Mouse (Mus musculus) brain, adult 2 months (tissue): ENCODE results near the gene Nsun2.
"Not testable (repeated sequence)": the region's sequence is repeated elsewhere in the genome, so short reads cannot be mapped to it uniquely, and the experiment has no call there.

Experiments
- DNase-seq: peaks from one replicate; pipeline ENCODE4 v3.0.0; 2011; ENCODE audit warnings: low read depth, low spot score

Gene Nsun2

DNA sequence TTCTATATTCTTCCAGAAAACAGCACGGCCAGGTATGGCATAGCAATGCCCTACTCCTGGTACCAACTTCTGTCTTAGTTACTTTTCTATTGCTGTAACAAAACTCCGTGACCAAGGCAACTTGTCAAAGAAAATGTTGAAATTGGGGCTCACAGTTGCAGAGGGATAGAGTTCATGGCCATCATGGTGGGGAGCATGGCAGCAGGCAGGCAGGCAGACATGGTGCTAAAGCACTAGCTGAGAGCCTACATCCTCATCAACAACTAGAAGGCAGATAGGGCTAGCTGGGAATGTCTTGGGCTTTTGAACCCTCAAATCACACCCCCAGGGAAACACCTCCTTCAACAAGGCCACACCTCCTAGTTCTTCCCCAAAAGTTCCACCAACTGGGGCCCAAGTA, 17.3 kb downstream of the Nsun2 start:
- DNase-seq, result no peak

DNA sequence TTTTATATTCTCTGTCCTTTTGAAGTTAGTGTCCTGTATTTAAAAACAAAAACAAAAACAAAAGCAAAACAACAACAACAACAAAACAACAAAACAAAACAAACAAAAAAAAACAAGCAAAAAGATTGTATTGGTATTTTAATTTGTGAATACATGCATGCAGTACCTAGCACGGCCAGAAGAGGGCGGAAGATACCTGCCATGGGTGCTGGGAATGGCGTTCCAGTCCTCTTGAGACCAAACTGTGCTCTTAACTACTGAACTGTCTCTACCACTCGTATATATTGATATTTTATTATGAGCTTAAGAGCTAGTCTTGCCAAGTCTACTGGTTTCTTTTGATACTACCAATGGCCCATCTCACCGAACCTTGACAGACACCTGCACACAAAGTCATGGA, 19.5 kb downstream of the Nsun2 start:
- peak; percentile 65 for DNase-seq

DNA sequence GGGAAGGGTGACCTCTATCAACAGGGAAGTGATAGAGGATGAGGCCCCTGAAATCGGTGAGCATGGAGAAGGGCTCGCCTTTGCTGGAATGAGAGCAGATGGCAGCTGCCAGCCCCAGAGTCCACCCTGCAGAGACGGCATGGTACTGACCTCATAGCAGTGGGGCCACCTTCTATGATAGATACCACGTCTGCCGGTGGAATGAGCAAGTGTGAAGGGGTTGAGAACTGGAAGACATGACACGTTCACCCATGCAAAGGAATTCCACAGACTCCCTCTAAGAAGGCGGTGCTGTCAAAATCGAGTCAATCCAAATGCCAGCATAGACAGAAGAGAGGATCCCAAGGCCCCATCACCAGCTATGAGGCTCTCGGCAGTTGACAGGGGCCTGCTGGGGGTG, 20.7 kb downstream of the Nsun2 start:
- no peak for DNase-seq

DNA sequence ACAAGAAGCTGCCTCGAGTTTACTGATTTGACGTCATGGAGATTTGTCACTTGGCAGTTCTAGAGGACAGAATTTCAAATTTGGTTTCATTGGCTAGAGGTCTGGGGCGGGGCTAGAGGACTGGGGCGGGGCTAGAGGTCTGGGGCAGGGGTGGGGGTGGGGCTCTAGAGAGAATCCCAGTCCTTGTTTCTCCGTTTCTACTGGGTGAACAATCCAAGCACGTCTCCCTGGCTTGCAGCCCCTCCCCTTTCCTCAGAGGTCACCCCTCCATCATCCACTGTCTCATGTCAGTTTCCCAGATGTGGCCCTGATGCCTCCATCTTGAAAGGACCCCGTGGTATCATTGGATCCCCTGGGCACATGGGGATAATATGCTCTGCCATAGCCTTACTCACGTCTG, 21.5 kb downstream of the Nsun2 start:
- peak; percentile 49 for DNase-seq

DNA sequence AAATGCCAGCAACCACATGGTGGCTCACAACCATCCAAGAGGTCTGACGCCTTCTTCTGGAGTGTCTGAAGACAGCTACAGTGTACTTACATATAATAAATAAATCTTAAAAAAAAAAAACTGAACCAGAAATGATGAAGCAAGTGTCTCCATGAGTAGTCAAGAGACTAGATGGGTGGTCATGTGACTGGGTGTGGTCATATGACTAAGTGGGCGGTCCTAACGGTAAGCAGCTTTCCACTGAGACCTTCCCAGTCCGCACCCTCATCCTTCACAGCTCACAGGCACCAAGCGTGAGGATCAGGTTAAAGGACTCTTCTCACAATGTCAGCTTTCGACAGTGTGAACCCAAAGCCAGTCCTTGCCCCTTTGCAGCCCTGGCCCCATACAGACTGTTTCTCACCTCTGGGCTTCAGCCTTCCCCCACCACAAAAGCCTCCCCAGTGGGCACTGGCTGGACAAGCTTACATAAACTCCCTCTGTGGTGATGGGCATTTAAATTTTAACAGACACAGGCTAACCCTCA, 22.5 kb downstream of the Nsun2 start:
- DNase-seq, result no peak

DNA sequence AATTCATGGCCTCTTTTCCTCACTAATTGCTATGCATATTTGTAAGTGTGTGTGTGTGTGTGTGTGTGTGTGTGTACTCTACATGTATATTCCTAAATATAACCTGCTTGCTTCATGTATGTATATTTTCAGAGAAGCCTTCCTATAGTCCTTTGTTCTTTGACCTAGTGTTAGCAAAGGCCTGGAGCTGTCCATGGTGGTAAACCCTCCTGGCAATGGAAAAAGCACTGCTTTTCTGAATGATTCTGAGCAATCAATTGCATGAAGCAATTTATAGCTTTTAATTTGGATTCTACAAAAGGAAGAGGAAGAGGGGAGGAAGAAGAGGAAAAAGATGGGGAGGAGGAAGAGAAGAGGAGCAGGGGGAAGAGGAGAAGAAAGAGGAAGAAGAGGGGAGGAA, 23.2 kb downstream of the Nsun2 start:
- DNase-seq, result no peak

DNA sequence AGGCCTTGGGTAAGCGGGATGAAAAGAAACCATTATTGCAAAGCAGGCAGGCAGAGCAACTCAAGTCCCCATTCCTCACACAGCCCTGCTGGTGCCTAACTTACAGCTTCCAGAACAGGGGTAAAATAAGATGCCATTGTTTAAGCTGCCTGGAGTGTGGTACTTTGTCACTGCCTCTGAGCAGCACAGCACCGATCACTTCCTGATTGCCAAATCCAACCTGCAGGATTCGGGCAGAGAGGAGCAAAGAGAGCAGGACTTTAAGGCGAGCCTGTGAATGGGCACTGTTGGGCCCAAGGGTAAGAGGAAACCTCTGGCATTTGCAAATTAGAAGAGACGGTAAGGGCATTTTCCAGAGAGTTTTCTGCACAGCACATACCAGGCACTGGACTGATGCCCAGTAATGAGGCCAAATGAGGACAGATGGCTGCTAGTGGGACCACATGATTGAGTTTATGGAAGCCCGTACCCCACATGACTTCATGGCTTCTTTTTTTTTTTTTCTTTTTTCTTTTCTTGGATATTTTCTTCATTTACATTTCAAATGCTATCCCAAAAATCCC, 24.6 kb downstream of the Nsun2 start:
- peak; percentile 88 for DNase-seq

DNA sequence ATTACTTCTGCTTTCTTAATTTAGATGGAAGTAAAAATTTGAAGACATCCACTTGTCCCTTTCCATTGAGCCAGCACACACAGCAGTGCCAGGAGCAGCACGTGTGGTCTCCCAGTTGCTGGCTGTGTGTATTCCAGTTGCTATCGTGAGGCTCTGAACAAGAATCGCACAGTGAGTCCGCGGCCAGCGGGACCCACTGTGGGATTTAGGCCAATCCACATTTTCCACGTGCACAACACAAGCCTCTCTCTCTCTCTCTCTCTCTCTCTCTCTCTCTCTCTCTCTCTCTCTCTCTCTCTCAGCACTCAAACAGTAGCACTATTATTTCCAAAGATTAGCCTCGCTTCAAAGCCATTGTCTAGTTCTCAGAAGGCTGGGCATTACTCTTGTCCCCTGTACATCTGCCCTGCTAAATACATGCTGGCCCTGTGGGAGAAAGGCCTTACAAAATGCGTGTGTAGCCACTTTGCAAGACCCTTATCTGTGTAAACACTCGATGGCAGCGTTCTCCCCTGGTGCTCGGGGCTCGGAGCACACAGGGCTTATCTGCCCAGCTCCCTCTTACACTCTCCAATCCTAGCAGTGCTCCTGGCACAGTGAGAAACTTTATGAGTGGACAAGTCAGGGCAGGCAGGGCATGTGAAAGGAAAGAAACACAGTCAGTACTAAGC, 25.9 kb downstream of the Nsun2 start:
- peak; percentile 87 for DNase-seq

DNA sequence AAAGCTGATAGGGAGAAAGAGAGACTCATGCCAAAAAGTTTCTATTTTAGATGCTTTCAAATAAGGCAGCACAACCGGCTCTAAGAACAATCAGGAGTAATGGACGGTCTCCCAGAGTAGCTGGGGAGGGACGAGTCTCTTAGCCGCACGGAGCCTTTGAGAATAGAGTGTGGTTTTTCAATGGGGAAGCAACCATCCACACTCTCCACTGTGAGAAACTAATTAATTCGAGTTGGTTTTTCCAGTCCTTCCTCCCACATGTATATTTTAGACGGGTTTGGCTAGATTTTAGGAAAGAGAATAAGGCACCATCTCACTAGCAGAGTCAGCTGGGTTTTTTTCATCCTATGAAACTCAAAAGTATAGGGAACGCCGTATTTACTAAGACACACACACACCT, 28.5 kb downstream of the Nsun2 start:
- peak; percentile 46 for DNase-seq

DNA sequence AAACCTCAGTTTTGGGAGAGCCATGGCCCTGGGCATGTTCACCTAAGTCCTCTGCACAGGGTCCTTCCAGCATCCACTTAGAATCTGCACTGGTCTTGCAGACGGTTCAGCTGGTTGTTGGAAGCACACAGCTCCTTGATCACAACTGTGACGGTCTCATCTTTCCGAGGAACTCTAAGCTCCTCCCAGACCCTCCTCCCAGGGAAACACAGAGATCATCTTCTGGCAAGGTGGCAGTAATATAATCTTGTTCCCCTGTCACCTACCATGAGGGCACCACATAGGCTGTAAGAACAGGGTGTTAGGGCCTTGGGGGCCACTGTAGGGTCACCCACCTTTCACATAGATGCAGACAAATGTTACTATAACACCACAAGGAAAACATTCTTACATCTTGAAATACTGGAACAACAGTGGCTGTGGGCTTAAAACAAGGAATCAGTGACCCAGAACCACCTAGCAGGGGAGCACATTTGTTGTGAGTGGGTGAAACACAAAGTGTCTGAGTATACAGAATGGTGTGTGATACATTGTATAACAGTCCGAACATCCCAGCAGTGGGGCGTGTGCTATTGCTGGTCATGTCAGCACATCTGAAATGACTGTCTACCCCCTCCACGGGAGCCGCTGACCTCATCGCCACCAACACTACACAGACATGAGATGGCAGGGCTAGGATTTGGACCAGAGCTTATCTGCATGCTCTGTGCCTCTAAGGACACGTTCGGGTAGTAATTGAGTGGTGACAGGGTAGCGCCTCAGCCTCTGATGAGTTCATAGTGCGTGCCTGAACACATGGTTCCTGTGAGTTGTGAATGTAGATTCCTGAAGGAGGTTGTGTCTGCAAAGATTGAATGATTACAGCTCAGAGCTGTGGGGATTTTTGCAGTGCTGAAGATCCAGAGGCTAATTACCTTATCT, 29.4 kb downstream of the Nsun2 start:
- DNase-seq, result no peak

DNA sequence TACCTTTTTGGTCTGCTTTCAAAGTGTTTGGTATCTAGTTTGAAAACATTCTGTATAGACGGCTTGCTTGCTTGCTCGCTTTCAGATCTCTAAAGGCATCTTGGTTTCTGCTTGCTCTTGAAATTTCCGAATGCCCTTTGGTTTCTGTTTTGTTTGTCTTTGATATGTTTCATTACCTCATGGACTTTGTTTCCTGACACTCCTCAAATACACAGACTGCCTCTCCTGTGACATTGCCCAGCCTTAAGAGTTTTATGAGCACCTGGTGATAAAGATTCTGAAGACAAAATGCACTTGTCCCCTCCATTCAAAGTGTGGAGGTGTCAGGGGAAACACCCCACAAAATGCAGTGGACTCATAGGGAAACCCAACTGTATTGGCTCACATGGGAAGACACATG, 30.4 kb downstream of the Nsun2 start:
- no peak for DNase-seq

DNA sequence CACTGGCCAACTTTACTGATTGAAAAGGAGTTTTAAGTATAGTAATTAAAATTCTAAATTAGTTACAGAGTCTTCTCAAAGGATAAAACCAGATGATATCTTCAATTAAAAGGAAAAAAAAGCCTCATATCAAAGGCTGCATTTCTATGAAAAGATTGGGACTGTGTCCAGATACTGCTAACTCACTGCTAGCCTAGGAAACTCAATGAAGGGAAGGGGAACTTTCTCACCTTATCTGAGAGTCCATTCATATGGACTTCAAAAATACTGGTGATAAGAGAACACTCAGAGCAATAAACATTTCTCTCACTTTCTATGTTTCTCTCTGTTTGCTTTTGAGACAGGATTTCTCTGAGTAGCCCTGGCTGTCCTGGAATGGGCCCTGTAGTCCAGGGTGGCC, 31.0 kb downstream of the Nsun2 start:
- no peak for DNase-seq

DNA sequence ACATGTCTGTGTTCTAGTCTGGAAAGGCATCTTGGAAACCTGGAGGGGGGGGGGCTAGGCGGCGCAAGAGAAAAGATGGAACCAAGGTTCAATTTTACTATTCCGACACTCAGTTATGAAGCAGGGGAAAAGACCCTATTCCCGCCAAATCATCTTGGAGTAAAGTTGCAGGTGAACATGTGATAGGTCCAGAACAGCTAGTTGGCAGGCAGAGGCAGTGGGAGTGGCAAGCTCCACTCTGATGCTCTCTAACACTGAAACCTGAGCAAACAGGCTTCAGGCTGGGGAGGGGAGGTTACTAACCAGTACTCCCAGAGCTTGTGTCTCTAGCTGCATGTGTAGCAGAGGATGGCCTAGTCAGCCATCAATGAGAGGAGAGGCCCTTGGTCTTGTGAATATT, 31.9 kb downstream of the Nsun2 start:
- not testable (repeated sequence) for DNase-seq

DNA sequence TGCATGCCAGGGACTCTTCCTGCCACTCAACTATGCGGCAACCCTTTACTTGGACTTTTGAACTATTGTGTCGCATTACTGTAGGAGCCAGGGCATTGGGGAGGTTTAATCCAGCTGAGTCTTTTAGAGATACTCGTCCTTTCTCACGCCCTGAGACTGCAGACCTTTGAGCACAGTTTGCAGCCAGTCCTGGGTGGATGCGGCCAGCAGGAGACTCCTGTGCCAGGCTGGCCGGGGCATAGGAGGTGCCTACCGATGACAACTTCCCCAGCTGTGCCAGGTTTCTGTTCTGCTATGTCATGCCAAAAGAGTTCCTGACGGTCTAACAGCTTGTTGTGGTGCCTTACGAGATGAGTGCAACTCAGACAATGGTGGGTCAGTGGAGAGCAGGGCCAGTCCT, 35.7 kb downstream of the Nsun2 start:
- DNase-seq, result no peak

DNA sequence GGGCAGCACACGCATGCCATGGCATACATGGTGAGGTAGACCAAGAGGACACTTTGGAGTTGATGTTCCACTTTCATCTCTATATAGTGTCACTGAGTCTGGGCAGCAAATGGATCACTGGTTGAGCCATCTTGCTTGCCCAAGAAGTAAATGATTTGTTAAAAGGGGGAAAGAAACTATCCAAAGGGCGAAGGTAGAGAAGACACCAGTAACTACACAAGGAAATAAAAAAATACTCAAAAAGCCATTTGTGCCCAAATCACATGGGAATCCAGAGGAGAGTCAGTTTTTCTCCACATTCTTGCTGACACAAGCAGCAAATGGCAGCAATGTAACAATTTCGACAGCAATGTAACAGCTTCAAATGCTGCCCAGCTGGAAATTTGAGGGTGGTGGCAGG, 39.0 kb downstream of the Nsun2 start:
- DNase-seq, result no peak

DNA sequence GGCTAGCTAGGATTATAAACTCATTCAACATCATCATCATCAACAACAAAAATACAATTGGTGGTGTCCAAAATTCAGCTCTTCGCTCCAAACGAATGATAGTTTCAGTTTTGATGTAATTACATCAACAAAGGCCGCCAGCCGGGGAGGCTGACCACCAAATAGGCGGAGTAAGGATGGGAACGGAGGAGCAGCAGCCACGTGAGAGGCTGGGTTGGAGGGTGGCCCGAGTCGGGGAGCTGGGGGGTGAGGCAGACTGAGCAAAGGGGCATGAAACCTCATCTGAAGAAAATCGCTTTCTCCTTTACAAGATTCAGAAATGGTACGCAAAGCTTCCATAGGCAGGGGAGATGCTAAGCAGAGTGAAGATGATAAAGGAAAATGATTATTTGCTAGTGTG, 43.1 kb downstream of the Nsun2 start:
- DNase-seq, result no peak

DNA sequence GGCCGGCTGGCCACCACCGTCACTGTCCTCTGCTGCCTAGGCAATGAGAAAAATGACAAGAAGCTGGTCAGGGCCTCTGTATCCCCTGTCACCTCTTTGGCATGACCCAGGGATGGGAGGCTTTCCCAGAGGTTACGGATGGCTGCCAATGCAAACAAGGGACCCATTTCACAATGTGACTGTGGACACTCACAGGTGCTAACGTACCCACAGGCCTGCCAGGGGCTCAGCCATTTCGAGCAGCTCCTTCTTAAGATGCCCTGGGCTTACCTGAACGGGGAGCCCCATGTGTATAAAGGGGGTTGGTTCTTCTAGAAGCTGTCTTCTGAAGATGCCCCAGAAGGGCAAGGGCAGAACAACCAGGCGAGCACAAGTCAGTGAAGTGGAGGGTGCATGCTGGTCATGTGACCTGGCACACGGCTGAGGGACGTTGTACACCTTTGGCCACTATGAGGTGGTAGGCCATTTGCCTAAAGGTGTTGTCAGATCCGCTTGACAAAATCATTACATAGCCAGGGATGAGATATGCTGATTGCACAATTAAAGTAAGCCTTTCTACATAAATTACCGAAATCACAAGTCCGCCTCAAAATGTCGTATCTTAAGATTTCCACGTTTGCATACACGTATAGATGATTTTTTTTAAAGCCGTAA, 43.8 kb downstream of the Nsun2 start:
- no peak for DNase-seq

DNA sequence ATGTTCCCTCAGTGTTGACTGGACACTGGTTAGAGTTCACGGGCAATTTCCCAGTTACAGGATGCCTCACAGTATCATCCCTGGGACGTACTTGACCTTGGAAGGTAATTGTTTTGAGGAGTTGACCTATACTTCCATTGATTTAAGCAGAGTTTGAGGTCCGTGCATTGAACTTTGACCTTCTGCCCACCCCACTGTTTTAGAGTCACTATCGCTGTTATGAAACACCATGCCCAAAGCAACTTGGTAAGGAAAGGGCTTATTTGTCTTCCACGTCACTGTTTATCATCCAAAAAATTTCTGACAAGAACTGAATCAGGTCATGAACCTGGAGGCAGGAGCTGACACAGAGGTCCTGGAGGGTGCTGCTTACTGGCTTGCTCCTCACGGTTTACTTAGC, 48.9 kb downstream of the Nsun2 start:
- DNase-seq, result no peak

DNA sequence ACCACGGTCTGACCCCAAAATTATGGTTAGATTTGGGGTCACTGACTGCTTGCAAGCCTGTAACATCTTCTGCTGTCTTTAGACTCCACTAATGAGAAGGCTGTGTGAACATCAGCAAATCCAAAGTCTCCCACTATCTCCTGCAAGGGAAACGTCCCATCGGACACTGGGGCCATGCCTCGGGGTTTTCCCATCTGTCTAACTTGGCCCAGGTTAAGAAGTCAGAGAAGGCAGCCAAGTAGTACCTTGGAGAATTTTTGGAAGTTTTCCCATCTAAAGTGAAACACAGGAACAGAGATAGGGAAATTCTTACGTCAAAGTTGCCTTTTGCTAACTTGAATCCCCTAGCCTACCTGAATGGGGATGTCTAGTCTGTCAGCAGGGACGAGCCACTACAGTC, 50.0 kb downstream of the Nsun2 start:
- no peak for DNase-seq

DNA sequence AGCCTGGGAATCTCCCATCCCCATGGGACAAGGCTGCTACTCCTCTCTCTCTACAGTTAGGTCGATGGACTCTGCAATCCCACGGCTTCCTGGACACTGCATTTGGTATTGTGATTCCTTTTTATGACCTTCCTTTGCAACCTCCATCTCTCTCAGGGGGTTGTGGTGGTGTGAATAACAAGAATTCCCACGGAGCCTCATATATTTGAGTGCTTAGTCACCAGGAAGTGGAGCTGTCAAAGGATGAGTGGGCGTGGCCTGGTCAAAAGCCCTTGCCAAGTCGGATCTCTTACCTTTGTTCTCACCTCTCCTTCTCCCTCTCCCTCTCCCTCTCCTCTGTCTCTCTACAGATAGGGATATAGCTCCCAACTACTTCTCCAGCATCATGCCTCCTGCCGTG, 52.3 kb downstream of the Nsun2 start:
- DNase-seq, result no peak

DNA sequence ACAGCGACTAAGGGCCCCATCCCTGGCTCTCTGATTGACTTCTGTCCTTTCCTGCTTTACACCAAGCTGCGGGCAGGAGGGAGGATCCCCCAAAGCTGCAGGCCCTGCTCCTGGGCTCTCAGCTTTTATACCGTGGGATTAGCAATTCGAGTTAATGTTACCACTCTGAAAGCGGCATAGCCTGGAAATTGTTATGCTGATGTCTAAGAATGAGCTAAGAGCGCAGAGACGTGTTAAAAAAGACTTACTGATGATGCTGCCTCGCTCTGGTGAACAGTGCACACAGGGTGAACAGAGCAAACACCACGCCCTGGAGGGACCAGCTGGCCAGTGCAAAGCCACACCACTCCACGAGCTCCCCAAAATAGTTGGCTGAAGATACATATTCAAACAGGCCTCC, 52.8 kb downstream of the Nsun2 start:
- no peak for DNase-seq

DNA sequence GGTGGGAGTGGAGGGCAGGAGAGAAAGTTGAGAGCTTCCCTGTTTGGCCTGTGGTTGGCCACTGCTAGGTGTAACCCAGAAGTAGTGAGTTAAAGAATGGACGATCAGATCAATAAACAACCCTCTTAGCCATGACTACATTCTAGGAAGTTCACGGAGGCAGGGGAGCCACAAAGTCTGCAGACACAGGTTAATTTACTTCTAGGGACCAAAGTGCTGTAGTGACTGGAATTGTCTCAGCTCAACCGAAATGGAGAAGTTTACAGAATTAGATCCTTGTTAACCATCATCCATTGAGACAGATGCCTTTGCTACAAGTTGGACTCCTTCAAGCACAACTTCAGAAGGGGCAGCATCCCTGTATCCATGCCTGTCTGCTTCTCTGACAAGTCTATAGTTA, 54.3 kb downstream of the Nsun2 start:
- no peak for DNase-seq
